Mouse (Mus musculus): Measurements from ENCODE around the gene Fam114a1.

- TF ChIP-seq CTCF (IDR thresholded peaks at IDR 0.05; ENCODE audit: extremely low read depth, insufficient read depth, low read length) (no peak), POLR2A (IDR thresholded peaks at IDR 0.05; ENCODE audit: extremely low read depth, insufficient read depth, low read length) (no peak)
Measured at GRCm38 (mm10) chr5:65025916-65026315, 56.0 kb downstream of the Fam114a1 start.
